Mouse (Mus musculus) small intestine, adult 2 months (tissue): ENCODE measurements around the gene Atp8a1. TPM values are rescaled to one million over a fixed set of nuclear protein-coding genes. Genes with fewer than 3 reads are reported as not detected.

Source experiments
- H3K27ac ChIP-seq: fragments of 200-500 bp; 2 replicates; pipeline ENCODE4 v1.5.1; 2012; ENCODE audit warnings: low read depth, low read length, control low read depth, inconsistent platforms; ENCODE audit not compliant: insufficient read depth
- H3K27me3 ChIP-seq: fragments of 200-500 bp; 2 replicates; pipeline ENCODE4 v1.6.1; 2012; ENCODE audit warnings: mild to moderate bottlenecking, moderate library complexity, low read length, inconsistent platforms; ENCODE audit not compliant: control insufficient read depth, insufficient read depth
- H3K36me3 ChIP-seq: fragments of 200-500 bp; 2 replicates; pipeline ENCODE4 v1.6.1; 2012; ENCODE audit warnings: mild to moderate bottlenecking, low read length, control low read depth, inconsistent platforms; ENCODE audit not compliant: control insufficient read depth, insufficient read depth
- H3K4me1 ChIP-seq: fragments of 200-500 bp; 2 replicates; pipeline ENCODE4 v1.6.1; 2012; ENCODE audit warnings: low read length, inconsistent platforms, mixed read lengths; ENCODE audit not compliant: control insufficient read depth, insufficient read depth, insufficient read length
- H3K4me3 ChIP-seq: fragments of 200-500 bp; 2 replicates; pipeline ENCODE4 v1.5.1; 2012; ENCODE audit warnings: low read depth, mild to moderate bottlenecking, control low read depth, inconsistent platforms, low read length, moderate library complexity
- CTCF ChIP-seq: fragments of 200-500 bp; IDR thresholded peaks from 2 replicates; pipeline ENCODE4 v1.5.1; 2012; ENCODE audit warnings: low read depth, mild to moderate bottlenecking, control low read depth, inconsistent platforms, low read length, moderate library complexity, mixed read lengths; ENCODE audit not compliant: insufficient replicate concordance, insufficient read length; ENCODE audit errors: extremely low read depth
- POLR2A ChIP-seq: fragments of 200-500 bp; IDR thresholded peaks from 2 replicates; pipeline ENCODE4 v1.6.1; 2012; ENCODE audit warnings: low read depth, mild to moderate bottlenecking, control low read depth, inconsistent platforms, low read length, moderate library complexity
- WGBS: fragments of 180-500 bp; shearing (Covaris S2); methylation state at CpG from one replicate; pipeline ENCODE4 v1.1.7; 2018; 5-methylcytosine and 5-hydroxymethylcytosine counted together
- polyA plus RNA-seq: library from polyadenylated mRNA; depleted of rRNA; stranded (reverse); fragments of >200 nt; gene quantifications from 2 replicates; pipeline ENCODE4 v1.2.3, GENCODE M21; 2012

The Atp8a1 gene
- polyA plus RNA-seq, 1 experiment: 18.6 TPM

DNA sequence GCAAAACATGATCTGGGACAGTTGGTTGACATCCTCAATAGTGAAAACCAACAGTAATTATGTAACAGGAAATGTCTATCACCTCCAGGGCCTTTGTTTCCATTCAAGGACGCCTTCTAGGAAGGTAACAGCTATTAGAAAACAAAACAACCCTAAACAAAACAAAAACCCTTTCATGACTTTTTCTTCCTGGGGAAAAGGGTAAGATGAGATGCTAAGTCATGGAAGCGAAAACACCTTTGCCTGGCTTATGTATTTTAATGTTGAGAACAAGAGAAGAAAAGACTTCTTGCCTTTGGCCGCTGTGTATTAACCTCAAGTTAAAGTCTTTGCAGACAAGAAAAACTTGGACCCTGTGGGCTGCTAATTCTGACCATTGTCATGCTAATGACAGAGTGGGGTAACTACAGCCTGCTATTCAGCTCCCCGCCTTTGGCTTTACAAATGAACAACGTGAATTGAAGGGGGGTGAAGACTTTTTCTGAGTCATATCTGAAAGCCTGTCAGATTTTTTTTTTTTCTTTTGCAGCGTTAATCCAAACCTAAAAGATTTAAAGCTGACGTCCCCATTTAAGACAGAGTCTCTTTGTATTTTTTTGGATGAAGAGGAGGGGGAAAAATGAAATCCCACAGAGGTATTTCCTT, 214.0 kb downstream of the Atp8a1 start:
- H3K27me3 ChIP-seq: no peaks in the 10 kb centered on the region
- no peaks in the 10 kb centered on the region for H3K4me1 ChIP-seq
- WGBS: 73% methylated on average over 7 of the region's 7 CpGs
- H3K36me3 ChIP-seq: peaks cover 19% of the 10 kb centered on the region
- no peak overlapping the region for H3K4me3 ChIP-seq
- no peak overlapping the region for H3K27ac ChIP-seq
- no peak for TF ChIP-seq CTCF
- no peak for TF ChIP-seq POLR2A

DNA sequence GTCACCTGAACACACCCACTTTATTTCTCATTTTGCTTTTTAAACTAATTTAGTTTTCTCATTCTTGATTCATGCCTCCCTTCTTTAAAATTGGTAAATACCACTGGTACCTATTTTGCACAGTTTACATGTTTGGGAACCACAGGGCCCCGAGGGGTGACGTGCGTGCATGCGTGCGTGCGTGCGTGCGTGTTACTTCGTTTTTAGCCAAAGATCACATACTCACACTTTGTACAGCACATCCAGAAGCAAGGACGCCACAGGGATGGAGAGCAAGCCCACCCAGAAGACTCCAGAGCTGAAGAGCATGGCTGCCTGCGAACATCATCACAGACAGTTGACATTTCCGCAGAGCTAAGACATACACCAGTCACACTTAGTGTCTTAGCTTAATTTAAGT, 216.0 kb downstream of the Atp8a1 start:
- TF ChIP-seq POLR2A (no peak), CTCF (no peak)
- peaks cover 18% of the 10 kb centered on the region for H3K36me3 ChIP-seq
- H3K27me3 ChIP-seq: no peaks in the 10 kb centered on the region
- no peak overlapping the region for H3K27ac ChIP-seq
- no peaks in the 10 kb centered on the region for H3K4me1 ChIP-seq
- WGBS: 97% methylated on average over 12 of the region's 12 CpGs
- H3K4me3 ChIP-seq: no peak overlapping the region

DNA sequence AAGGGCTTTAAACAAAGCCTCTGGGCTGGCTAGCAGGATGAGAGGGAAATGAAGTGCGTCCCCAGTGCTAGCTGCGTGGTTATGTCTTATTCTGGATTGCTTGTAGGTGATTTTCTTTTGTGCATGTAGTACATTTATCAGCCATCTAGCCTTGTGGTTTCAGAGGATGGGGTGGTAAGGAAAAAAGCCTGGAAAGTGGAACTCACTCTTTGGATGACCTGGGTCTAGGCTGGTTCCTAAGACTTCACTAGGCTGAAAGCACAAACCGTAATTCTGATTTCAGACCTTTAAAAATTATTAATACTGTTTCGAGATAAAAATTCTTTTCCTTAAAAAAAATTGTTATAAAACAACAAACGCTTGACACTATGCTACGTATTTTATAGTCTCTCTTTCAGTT, 217.4 kb downstream of the Atp8a1 start:
- no peak overlapping the region for H3K27ac ChIP-seq
- H3K4me1 ChIP-seq: no peaks in the 10 kb centered on the region
- no peak overlapping the region for H3K4me3 ChIP-seq
- 93% methylated on average over 6 of the region's 6 CpGs for WGBS
- peaks cover 18% of the 10 kb centered on the region for H3K36me3 ChIP-seq
- H3K27me3 ChIP-seq: no peaks in the 10 kb centered on the region
- TF ChIP-seq POLR2A: no peak
- TF ChIP-seq CTCF: no peak

DNA sequence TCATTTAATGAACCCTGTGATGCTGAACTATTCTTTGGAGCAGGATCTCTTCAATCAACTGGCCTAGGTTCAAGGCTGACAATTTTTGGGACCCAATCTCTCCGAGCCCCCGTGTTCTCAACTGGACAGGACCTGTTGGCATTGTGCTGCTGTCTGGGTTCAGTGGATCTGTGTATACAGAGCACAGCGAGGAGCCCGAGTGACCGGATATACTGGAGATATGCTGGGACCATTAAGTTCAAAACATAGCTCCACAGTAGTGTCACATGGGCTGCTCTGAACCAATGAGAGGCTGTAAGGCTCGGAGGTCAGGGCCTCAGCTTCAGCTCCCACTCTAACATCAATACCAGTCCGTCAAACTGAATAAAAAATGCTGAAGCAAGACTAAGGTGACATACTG, 217.8 kb downstream of the Atp8a1 start:
- Histone ChIP-seq H3K4me3 (no peak overlapping the region), H3K4me1 (no peaks in the 10 kb centered on the region), H3K27me3 (no peaks in the 10 kb centered on the region), H3K27ac (no peak overlapping the region), H3K36me3 (peaks cover 17% of the 10 kb centered on the region)
- WGBS: 88% methylated on average over 7 of the region's 7 CpGs
- TF ChIP-seq CTCF (no peak), POLR2A (no peak)

DNA sequence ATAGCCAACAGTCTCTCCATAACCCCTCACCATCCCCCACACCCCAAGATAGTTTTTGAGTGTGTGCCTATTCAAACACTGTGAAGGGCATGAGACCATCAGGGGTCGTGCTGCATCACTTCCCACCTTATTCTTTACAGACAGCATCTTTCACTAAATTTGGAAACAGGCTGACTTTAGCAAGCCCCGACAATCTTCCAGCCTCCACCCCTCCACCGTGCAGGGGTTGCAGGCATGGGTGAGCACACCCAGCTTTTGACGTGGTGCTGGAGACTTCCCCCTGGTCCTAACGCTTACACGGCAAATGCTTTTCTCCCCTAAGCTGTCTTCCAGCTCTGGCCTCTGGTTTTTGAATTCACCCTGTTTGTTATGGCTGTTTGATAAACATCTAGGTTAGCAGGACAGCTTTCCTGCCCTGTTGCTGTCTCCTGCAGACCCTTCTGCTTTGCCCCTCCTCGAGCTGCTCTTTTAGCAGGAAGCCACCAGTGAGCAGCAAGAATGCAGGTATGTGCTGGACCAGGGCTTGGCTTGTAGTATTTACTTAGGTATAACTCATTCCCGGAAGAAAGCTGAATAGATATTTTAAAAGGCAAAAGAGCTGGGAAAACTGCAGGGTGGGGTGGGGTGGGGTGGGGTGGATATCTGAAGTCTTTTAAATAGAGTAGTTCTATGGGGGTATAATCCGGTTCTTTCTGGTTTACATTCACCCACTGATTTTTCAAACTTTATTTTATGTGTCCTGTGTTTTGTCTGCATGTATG, 218.9 kb downstream of the Atp8a1 start:
- no peaks in the 10 kb centered on the region for H3K27me3 ChIP-seq
- H3K4me3 ChIP-seq: no peak overlapping the region
- peaks cover 21% of the 10 kb centered on the region for H3K36me3 ChIP-seq
- TF ChIP-seq POLR2A (no peak), CTCF (no peak)
- no peak overlapping the region for H3K27ac ChIP-seq
- WGBS: 64% methylated on average over 9 of the region's 9 CpGs
- no peaks in the 10 kb centered on the region for H3K4me1 ChIP-seq

DNA sequence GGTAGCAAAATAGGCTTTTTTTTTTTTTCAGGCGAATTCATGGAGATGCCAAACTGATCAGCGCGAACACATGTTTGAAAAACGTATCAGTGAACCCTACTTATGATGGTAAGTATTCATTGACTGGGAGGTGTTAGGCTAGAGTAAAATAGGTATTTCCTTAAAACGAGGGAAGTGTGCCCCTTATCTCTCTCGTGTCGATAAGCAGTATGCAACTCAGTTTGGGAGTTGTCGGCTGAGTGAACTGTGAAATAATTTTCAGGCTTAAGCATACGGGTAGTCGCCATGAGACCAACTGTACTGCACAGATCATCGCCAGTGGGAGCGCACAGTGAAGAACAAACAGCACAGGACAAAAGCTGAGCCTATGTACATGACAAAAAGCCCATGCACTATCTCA, 226.0 kb downstream of the Atp8a1 start:
- Histone ChIP-seq H3K27ac (no peak overlapping the region), H3K27me3 (no peaks in the 10 kb centered on the region), H3K4me1 (no peaks in the 10 kb centered on the region), H3K4me3 (no peak overlapping the region), H3K36me3 (peaks cover 33% of the 10 kb centered on the region)
- TF ChIP-seq POLR2A (no peak), CTCF (no peak)
- 81% methylated on average over 12 of the region's 12 CpGs for WGBS

DNA sequence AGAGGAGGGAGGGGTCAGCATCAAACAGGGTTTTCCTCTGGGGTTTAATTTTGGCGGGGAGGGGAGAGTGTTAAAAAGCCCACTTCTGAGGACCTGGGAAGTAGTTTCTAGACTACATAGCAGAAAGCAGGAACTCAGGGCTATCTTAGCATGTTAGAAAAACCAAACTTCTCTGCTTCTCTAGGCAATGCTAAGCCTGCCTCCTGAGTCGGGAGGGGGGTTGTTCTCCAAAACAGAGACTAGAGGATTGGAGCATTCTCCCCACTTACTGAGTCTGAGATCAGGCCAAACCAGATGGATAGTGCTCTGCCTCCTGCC, 237.8 kb downstream of the Atp8a1 start:
- no peak for TF ChIP-seq CTCF
- no peak for TF ChIP-seq POLR2A
- peaks cover 11% of the 10 kb centered on the region for H3K4me1 ChIP-seq
- H3K27ac ChIP-seq: no peak overlapping the region
- H3K4me3 ChIP-seq: no peak overlapping the region
- H3K36me3 ChIP-seq: no peaks in the 10 kb centered on the region
- H3K27me3 ChIP-seq: peaks cover 33% of the 10 kb centered on the region
- WGBS: 35% methylated on average over 2 of the region's 2 CpGs
